Mouse (Mus musculus) liver, embryonic 18 days (tissue): ENCODE measurements around the gene Golga7b. TPM values are rescaled to one million over a fixed set of nuclear protein-coding genes. Genes with fewer than 3 reads are reported as not detected.

Source experiments
- polyA plus RNA-seq: library from polyadenylated mRNA; depleted of rRNA; stranded (reverse); fragments of >200 nt; gene quantifications from 2 replicates; pipeline ENCODE4 v1.2.3, GENCODE M21; 2012; rRNA removed

The Golga7b gene
- not detected in 2 replicates for polyA plus RNA-seq

GRCm38 (mm10) chr19:42247519-42247918 is at the start of gene Golga7b:
Gene Golga7b (plus strand): TSS chr19:42247574.

GRCm38 (mm10) chr19:42201696-42202381 is 45.5 kb upstream of the Golga7b start, which contains the start of gene Sfrp5:
Gene Sfrp5 (minus strand): TSS chr19:42202252.

Other genes starting within 250 kb of the Golga7b start
- gene Ankrd2, start 211.6 kb upstream of the Golga7b start, polyA plus RNA-seq, result 0.05 and 0.06 TPM in 2 replicates
- gene Hoga1, start 202.0 kb upstream of the Golga7b start, polyA plus RNA-seq, result 73.2 and 87.5 TPM in 2 replicates
- 1.8 and 2.4 TPM in 2 replicates for gene 4933411K16Rik, start 195.3 kb upstream of the Golga7b start, polyA plus RNA-seq
- gene Morn4, start 161.2 kb upstream of the Golga7b start, polyA plus RNA-seq, result 1.1 TPM in 2 replicates
- gene Pi4k2a, start 157.1 kb upstream of the Golga7b start, polyA plus RNA-seq, result 16.6 and 17.3 TPM in 2 replicates
- gene Avpi1, start 118.5 kb upstream of the Golga7b start, polyA plus RNA-seq, result 23.1 and 28.3 TPM in 2 replicates
- 17.8 and 21.1 TPM in 2 replicates for gene Marveld1, start 100.2 kb upstream of the Golga7b start, polyA plus RNA-seq
- 12.2 and 16.6 TPM in 2 replicates for gene Zfyve27, start 83.6 kb upstream of the Golga7b start, polyA plus RNA-seq
- not detected in 2 replicates for gene Sfrp5, start 45.3 kb upstream of the Golga7b start, polyA plus RNA-seq
- gene Crtac1, start 184.2 kb downstream of the Golga7b start, polyA plus RNA-seq, result 0.16 TPM in 2 replicates